Mouse (Mus musculus): ENCODE results near the gene Rassf8. TPM values are rescaled to one million over a fixed set of nuclear protein-coding genes. Genes with fewer than 3 reads are reported as not detected.

Gene Rassf8
- total RNA-seq, 2 experiments from 2014 or later: 11.5 to 11.9 TPM

GRCm38 (mm10) chr6:145746921-145747670 is 548 bp downstream of the Rassf8 start:
- ATAC-seq (replicated peaks; ENCODE audit: poor library complexity): peak; percentile 8; the same call in 1 of the 2 replicates

GRCm38 (mm10) chr6:145747671-145748640 is 1.4 kb downstream of the Rassf8 start:
- ATAC-seq (replicated peaks; ENCODE audit: poor library complexity): no peak

- no peak for ATAC-seq (replicated peaks; ENCODE audit: poor library complexity)
These were observed 3.8 kb downstream of the Rassf8 start for GRCm38 (mm10) chr6:145750394-145750793.

- no peak for ATAC-seq (replicated peaks; ENCODE audit: poor library complexity)
These were observed 6.7 kb downstream of the Rassf8 start for GRCm38 (mm10) chr6:145753296-145753695.

- no peak for ATAC-seq (replicated peaks; ENCODE audit: poor library complexity)
These were observed 7.9 kb downstream of the Rassf8 start for GRCm38 (mm10) chr6:145754416-145754815.

GRCm38 (mm10) chr6:145755942-145756639 is 9.5 kb downstream of the Rassf8 start:
- no peak for ATAC-seq (replicated peaks; ENCODE audit: poor library complexity)

GRCm38 (mm10) chr6:145756640-145757005 is 10.1 kb downstream of the Rassf8 start:
- no peak for ATAC-seq (replicated peaks; ENCODE audit: poor library complexity)

- ATAC-seq (replicated peaks; ENCODE audit: poor library complexity): no peak
These were observed 10.8 kb downstream of the Rassf8 start for GRCm38 (mm10) chr6:145757346-145757745.

- no peak for ATAC-seq (replicated peaks; ENCODE audit: poor library complexity)
These were observed 12.1 kb downstream of the Rassf8 start for GRCm38 (mm10) chr6:145758685-145759084.

- ATAC-seq (replicated peaks; ENCODE audit: poor library complexity): no peak
These were observed 12.9 kb downstream of the Rassf8 start for GRCm38 (mm10) chr6:145759432-145759831.

GRCm38 (mm10) chr6:145760246-145761016 is 13.9 kb downstream of the Rassf8 start:
- ATAC-seq (replicated peaks; ENCODE audit: poor library complexity): no peak

- no peak for ATAC-seq (replicated peaks; ENCODE audit: poor library complexity)
These were observed 14.8 kb downstream of the Rassf8 start for GRCm38 (mm10) chr6:145761151-145761935.

- no peak for ATAC-seq (replicated peaks; ENCODE audit: poor library complexity)
These were observed 15.5 kb downstream of the Rassf8 start for GRCm38 (mm10) chr6:145762016-145762415.

- ATAC-seq (replicated peaks; ENCODE audit: poor library complexity): no peak
These were observed 16.5 kb downstream of the Rassf8 start for GRCm38 (mm10) chr6:145763051-145763450.

- peak; percentile 70 for ATAC-seq (replicated peaks; ENCODE audit: poor library complexity)
These were observed 18.5 kb downstream of the Rassf8 start for GRCm38 (mm10) chr6:145765011-145765410.

- peak; percentile 54 for ATAC-seq (replicated peaks; ENCODE audit: poor library complexity)
These were observed 20.4 kb downstream of the Rassf8 start for GRCm38 (mm10) chr6:145766971-145767370.

- ATAC-seq (replicated peaks; ENCODE audit: poor library complexity): peak; percentile 11; the same call in 1 of the 2 replicates
These were observed 21.1 kb downstream of the Rassf8 start for GRCm38 (mm10) chr6:145767637-145768036.

- ATAC-seq (replicated peaks; ENCODE audit: poor library complexity): no peak
These were observed 22.2 kb downstream of the Rassf8 start for GRCm38 (mm10) chr6:145768671-145769292.

- 0 out of 2 replicates have a peak, but pooled peaks have one; percentile 26 for ATAC-seq (replicated peaks; ENCODE audit: poor library complexity)
These were observed 23.3 kb downstream of the Rassf8 start for GRCm38 (mm10) chr6:145769855-145770254.

All from megakaryocyte progenitor cell, adult 5-6 weeks (primary cell).